Mouse (Mus musculus): ENCODE results near the gene Elf5.

- TF ChIP-seq CTCF (IDR thresholded peaks at IDR 0.05; ENCODE audit: low read depth, low read length) (no peak), POLR2A (IDR thresholded peaks at IDR 0.05; ENCODE audit: extremely low read depth, insufficient read depth, low read length) (no peak)
Observed at GRCm38 (mm10) chr2:103436534-103436933, 25.0 kb downstream of the Elf5 start.

Measured in liver, adult 2 months (tissue).